Mouse (Mus musculus) olfactory bulb, adult 2 months (tissue): Measurements from ENCODE around the gene Fhit.

Experiments
- CTCF ChIP-seq: fragments of 200-500 bp; IDR thresholded peaks from 2 replicates; pipeline ENCODE4 v1.5.1; 2012; ENCODE audit warnings: low read depth, mild to moderate bottlenecking, low read length, moderate library complexity; ENCODE audit not compliant: insufficient read depth
- POLR2A ChIP-seq: fragments of 200-500 bp; IDR thresholded peaks from 2 replicates; pipeline ENCODE4 v1.6.1; 2012; ENCODE audit warnings: mild to moderate bottlenecking, low read depth, low read length, moderate library complexity; ENCODE audit not compliant: insufficient read depth

GRCm38 (mm10) chr14:10548632-10549031 lies 613.2 kb downstream of the Fhit start:
- TF ChIP-seq CTCF, result no peak
- TF ChIP-seq POLR2A, result no peak
